Mouse (Mus musculus): ENCODE data around the gene Myadm. TPM values are rescaled to one million over a fixed set of nuclear protein-coding genes. Genes with fewer than 3 reads are reported as not detected.
"Not testable (repeated sequence)": the region's sequence is repeated elsewhere in the genome, so short reads cannot be mapped to it uniquely, and the experiment has no call there.

Gene Myadm
- total RNA-seq (2021): 100 to 1,000 TPM; 266 to 279 TPM

- peak; percentile 88 to 91 for DNase-seq
- intact Hi-C loops (cut with DNase I): no loop called here
These were observed at the start of gene Myadm, which contains the start of gene Prkcg for GRCm38 (mm10) chr7:3288976-3289970. TSS of gene Myadm (plus strand) at chr7:3289080. TSS of gene Prkcg (plus strand) at chr7:3289179.

- intact Hi-C loops (cut with DNase I): no loop called here
- no peak for DNase-seq
These were observed 49.7 kb upstream of the Myadm start for GRCm38 (mm10) chr7:3239193-3239592.

GRCm38 (mm10) chr7:3260701-3261100 lies 28.2 kb upstream of the Myadm start:
- intact Hi-C loops (cut with DNase I): loop anchor here (5.0 kb wide), 1 partner anchor 42 kb away; no protein-coding TSS in a partner anchor
- DNase-seq: no peak

- intact Hi-C loops (cut with DNase I): loop anchor here (5.0 kb wide), 1 partner anchor 41 kb away; no protein-coding TSS in a partner anchor
- no peak for DNase-seq
These were observed 27.4 kb upstream of the Myadm start for GRCm38 (mm10) chr7:3261446-3261845.

- DNase-seq: peak in 1 of 2 experiments; percentile 32
- intact Hi-C loops (cut with DNase I): loop anchor here (5.0 kb wide), 1 partner anchor 40 kb away; no protein-coding TSS in a partner anchor
These were observed 26.1 kb upstream of the Myadm start for GRCm38 (mm10) chr7:3262789-3263188.

GRCm38 (mm10) chr7:3264390-3265022 lies 24.4 kb upstream of the Myadm start:
- intact Hi-C loops (cut with DNase I): loop anchor here (5.0 kb wide), 1 partner anchor 38 kb away; no protein-coding TSS in a partner anchor
- DNase-seq: no peak

- intact Hi-C loops (cut with DNase I): no loop called here
- no peak for DNase-seq
These were observed 23.6 kb upstream of the Myadm start for GRCm38 (mm10) chr7:3265311-3265710.

GRCm38 (mm10) chr7:3267261-3267660 lies 21.6 kb upstream of the Myadm start:
- intact Hi-C loops (cut with DNase I): no loop called here
- DNase-seq: no peak

GRCm38 (mm10) chr7:3267888-3268287 lies 21.0 kb upstream of the Myadm start:
- DNase-seq: no peak
- intact Hi-C loops (cut with DNase I): no loop called here

- intact Hi-C loops (cut with DNase I): no loop called here
- no peak for DNase-seq
These were observed 20.6 kb upstream of the Myadm start for GRCm38 (mm10) chr7:3268291-3268690.

GRCm38 (mm10) chr7:3272206-3272605 lies 16.7 kb upstream of the Myadm start:
- no peak for DNase-seq
- intact Hi-C loops (cut with DNase I): no loop called here

- peak; percentile 54 to 57 for DNase-seq
- intact Hi-C loops (cut with DNase I): loop anchor here (1.0 kb wide), 1 partner anchor 15 kb away; no protein-coding TSS in a partner anchor
These were observed 13.3 kb upstream of the Myadm start for GRCm38 (mm10) chr7:3275455-3276170.

- intact Hi-C loops (cut with DNase I): not testable (repeated sequence)
These were observed 12.1 kb upstream of the Myadm start for GRCm38 (mm10) chr7:3276781-3277180.

GRCm38 (mm10) chr7:3280080-3280653 lies 8.7 kb upstream of the Myadm start:
- intact Hi-C loops (cut with DNase I): no loop called here

More at GRCm38 (mm10) chr7:3276781-3277180, 12.1 kb upstream of the Myadm start:
- DNase-seq: not testable (repeated sequence)

GRCm38 (mm10) chr7:3280654-3281153 lies 8.2 kb upstream of the Myadm start:
- peak; percentile 69 to 73 for DNase-seq
- intact Hi-C loops (cut with DNase I): no loop called here

More at GRCm38 (mm10) chr7:3280080-3280653, 8.7 kb upstream of the Myadm start:
- DNase-seq: no peak

- intact Hi-C loops (cut with DNase I): no loop called here
These were observed 7.1 kb upstream of the Myadm start for GRCm38 (mm10) chr7:3281741-3282140.

GRCm38 (mm10) chr7:3283081-3283875 lies 5.6 kb upstream of the Myadm start:
- DNase-seq: no peak
- intact Hi-C loops (cut with DNase I): no loop called here

More at GRCm38 (mm10) chr7:3281741-3282140, 7.1 kb upstream of the Myadm start:
- no peak for DNase-seq

GRCm38 (mm10) chr7:3284604-3285003 lies 4.3 kb upstream of the Myadm start:
- intact Hi-C loops (cut with DNase I): no loop called here
- no peak for DNase-seq

- DNase-seq: no peak
- intact Hi-C loops (cut with DNase I): no loop called here
These were observed 2.8 kb upstream of the Myadm start for GRCm38 (mm10) chr7:3286036-3286435.

Measured in heart, postnatal 10 days (tissue).